8 mouse cellular contexts compared by ENCODE assay signal in the genomic region with DNA sequence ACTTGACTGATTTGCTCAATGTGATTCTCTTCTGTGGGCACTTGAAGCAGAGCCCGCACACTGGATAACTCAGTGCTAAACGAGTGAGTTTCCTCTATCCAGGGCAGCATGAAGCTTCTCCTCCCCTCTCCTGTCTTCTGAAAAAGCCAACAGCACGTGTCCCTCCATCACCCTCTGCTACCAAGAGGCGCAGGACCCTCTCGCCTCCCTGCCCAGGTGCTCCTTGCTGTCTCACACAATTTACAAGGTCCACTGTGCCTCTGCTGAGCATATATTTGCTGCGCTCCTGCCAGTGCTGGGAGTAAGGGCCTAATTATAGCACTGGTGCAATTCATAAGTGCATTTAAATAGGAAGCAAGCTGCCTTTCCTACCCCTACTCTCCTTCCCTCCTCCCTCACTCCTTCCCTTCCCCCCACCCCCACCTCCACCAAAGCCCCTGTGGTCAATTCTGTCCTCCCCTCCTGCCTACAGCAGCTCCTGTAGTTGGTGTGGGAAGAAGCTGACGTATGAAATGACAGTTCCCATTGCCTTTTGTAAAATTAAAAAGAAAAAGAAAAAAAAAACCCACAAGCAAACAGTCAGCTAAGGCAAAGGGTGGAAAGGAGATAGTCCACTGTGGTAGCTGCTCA.
DNase-seq lines count a peak whose midpoint lies in the region; ATAC-seq lines count a peak whose summit lies in the region.

No protein-coding gene starts in this region.

- DNase-seq in cerebellum, adult 11-12 months: peak; percentile 32
- DNase-seq in cerebellum, postnatal 4 days (ENCODE audit: low spot score in 2 of 2): no peak
- DNase-seq in left cerebral cortex, postnatal 14 days (ENCODE audit: low spot score in 2 of 2): peak; percentile 25 to 30
- no peak for DNase-seq in left cerebral cortex, adult 8-10 months (ENCODE audit: low spot score in 2 of 2)
- DNase-seq in hindbrain, embryonic 14.5 days (ENCODE audit: low spot score): no peak
- no peak for DNase-seq in thymus, postnatal 4 days
- no peak for DNase-seq in layer of hippocampus, adult 9-11 months

- H3K9me3 ChIP-seq in hindbrain, embryonic 14.5 days (ENCODE audit: control insufficient read depth, low read length): no peaks in the 10 kb centered on the region
- no peaks in the 10 kb centered on the region for H3K9me3 ChIP-seq in neural tube, embryonic 13.5 days

- no peak overlapping the region for H3K4me3 ChIP-seq in hindbrain, embryonic 14.5 days (replicated peaks; ENCODE audit: low read length)
- H3K4me3 ChIP-seq in neural tube, embryonic 13.5 days: no peak overlapping the region

- intact Hi-C loops in left cerebral cortex, postnatal 14 days (cut with DNase I): loop anchor here (2.0 to 5.0 kb wide), 3 partner anchors 166 to 328 kb away; a partner anchor contains a TSS

- peak overlapping the region; percentile 20 for H3K4me2 ChIP-seq in hindbrain, embryonic 14.5 days (replicated peaks)
- H3K4me2 ChIP-seq in neural tube, embryonic 13.5 days: peak overlapping the region; percentile 31

- 60% methylated on average over 7 of the region's 7 CpGs for WGBS in hindbrain, embryonic 14.5 days
- 53% methylated on average over 7 of the region's 7 CpGs for WGBS in neural tube, embryonic 13.5 days

- H3K4me1 ChIP-seq in hindbrain, embryonic 14.5 days (replicated peaks; ENCODE audit: control insufficient read depth, insufficient read depth, low read length): peaks cover 14% of the 10 kb centered on the region
- H3K4me1 ChIP-seq in neural tube, embryonic 13.5 days (replicated peaks): peaks cover 21% of the 10 kb centered on the region

- H3K36me3 ChIP-seq in hindbrain, embryonic 14.5 days (replicated peaks; ENCODE audit: control insufficient read depth, insufficient read depth): no peaks in the 10 kb centered on the region
- H3K36me3 ChIP-seq in neural tube, embryonic 13.5 days: no peaks in the 10 kb centered on the region

- H3K9ac ChIP-seq in hindbrain, embryonic 14.5 days: peak overlapping the region; percentile 45
- peak overlapping the region; percentile 57 for H3K9ac ChIP-seq in neural tube, embryonic 13.5 days

- peak; percentile 53 for ATAC-seq in hindbrain, embryonic 14.5 days (ENCODE audit: low FRiP score)
- peak; percentile 63 for ATAC-seq in neural tube, embryonic 13.5 days (ENCODE audit: low read depth)

- peak overlapping the region; percentile 69 for H3K27ac ChIP-seq in hindbrain, embryonic 14.5 days
- peak overlapping the region; percentile 74 for H3K27ac ChIP-seq in neural tube, embryonic 13.5 days (replicated peaks)

- H3K27me3 ChIP-seq in hindbrain, embryonic 14.5 days (ENCODE audit: control insufficient read depth, insufficient read depth, low read length): no peaks in the 10 kb centered on the region
- no peaks in the 10 kb centered on the region for H3K27me3 ChIP-seq in neural tube, embryonic 13.5 days

Comparison
In these comparisons a context has a peak if more than half of its experiments do, and no peak if none do; other contexts are left out.
1. DNase-seq: peak in cerebellum, adult 11-12 months (single experiment) and left cerebral cortex, postnatal 14 days (2 of 2); none in cerebellum, postnatal 4 days (0 of 2), left cerebral cortex, adult 8-10 months (0 of 2), hindbrain, embryonic 14.5 days (single experiment), thymus, postnatal 4 days (single experiment) and layer of hippocampus, adult 9-11 months (single experiment).